Mouse (Mus musculus): Measurements from ENCODE around the gene Tubgcp6. TPM values are rescaled to one million over a fixed set of nuclear protein-coding genes. Genes with fewer than 3 reads are reported as not detected.

Gene Tubgcp6
- 34.3 TPM for polyA plus RNA-seq (2017; shearing (Covaris generic))

GRCm38 (mm10) chr15:89122649-89123366 lies at the start of gene Tubgcp6:
Gene Tubgcp6, minus strand, starts transcription at chr15:89123112.

GRCm38 (mm10) chr15:89149271-89150040 lies 26.5 kb upstream of the Tubgcp6 start, which contains the start of gene Mapk11:
Gene Mapk11, minus strand, starts transcription at chr15:89149628.

DNA sequence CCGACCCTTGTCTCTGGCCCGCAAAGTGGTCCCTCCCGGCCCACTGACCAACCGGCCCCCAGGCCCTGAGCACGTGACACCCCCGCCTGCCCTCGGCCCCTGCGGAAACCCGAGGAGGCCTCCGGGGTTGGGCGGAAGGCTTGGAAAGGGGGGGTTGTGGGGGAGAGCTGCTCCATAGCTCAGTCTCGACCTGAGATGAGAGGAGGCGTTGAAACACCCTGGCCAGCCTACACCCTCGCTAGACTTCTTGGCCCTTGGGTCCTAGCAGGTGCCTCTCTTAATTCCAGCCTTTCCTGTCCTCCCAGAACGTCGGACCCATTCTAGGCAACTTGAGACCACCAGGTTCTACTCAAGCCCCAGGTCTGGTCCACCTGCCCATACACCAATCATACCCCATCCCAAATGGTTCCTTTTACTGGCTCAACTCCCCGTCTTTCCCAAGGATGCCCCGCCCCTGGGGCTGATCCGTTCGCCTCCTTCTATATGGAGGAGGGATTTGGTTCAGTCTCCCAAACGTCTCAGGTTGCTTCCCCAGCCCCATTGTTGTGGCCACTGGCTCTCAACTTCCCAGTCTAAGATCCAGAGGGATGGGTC lies 17.8 kb upstream of the Tubgcp6 start, which contains the start of gene Mapk12:
Gene Mapk12, minus strand, starts transcription at position 45 of the 594 bp plus-strand sequence.

GRCm38 (mm10) chr15:89128382-89129350 lies 5.8 kb upstream of the Tubgcp6 start, which contains the start of gene Hdac10:
Gene Hdac10, minus strand, starts transcription at chr15:89128700.

DNA sequence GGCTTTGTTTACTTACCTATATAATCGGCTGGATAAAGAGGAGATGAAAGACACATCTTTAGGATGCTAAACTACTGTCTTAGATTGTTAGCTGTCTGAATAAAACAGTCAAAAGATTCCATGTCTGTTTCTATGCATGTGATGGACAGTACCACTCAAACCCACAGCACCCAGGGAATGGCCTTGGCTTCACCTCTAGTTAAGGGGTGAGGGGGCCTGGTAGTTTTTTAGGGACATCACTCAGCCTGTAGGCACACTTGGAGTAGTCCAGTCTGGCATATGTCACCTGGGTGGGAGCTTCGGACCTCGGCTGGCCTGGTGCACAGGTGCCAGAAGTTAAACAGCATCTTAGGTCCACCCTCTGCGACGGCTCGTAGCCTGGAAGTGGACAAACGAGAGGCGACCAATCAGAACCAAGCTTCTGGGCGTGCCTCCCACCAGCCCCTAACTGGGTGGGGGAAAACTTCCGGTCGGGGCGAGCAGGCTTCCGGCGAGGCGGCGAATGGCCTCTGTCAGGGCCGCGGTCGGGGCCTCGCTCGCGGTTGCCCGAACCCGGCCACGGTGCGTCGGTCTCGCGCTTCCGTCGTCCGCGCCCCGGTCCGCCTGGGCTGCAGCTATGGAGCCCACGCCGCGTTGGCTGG lies 34.2 kb downstream of the Tubgcp6 start, which contains the start of gene Selenoo:
Gene Selenoo, plus strand, starts transcription at position 478 of the 641 bp plus-strand sequence.

GRCm38 (mm10) chr15:89074613-89075477 lies 48.1 kb downstream of the Tubgcp6 start, which contains the start of gene Trabd:
Gene Trabd, plus strand, starts transcription at chr15:89075124.

GRCm38 (mm10) chr15:89059161-89059931 lies 63.6 kb downstream of the Tubgcp6 start, which contains the start of gene Panx2:
Gene Panx2, plus strand, starts transcription at chr15:89059734.

Other genes starting within 250 kb of the Tubgcp6 start
- not detected for gene Ttll8, start 168.7 kb downstream of the Tubgcp6 start, polyA plus RNA-seq (2017; shearing (Covaris generic))
- not detected for gene Mlc1, start 144.1 kb downstream of the Tubgcp6 start, polyA plus RNA-seq (2017; shearing (Covaris generic))
- not detected for gene Mov10l1, start 140.2 kb downstream of the Tubgcp6 start, polyA plus RNA-seq (2017; shearing (Covaris generic))
- not detected for gene Panx2, start 63.4 kb downstream of the Tubgcp6 start, polyA plus RNA-seq (2017; shearing (Covaris generic))
- gene Trabd, start 48.0 kb downstream of the Tubgcp6 start, polyA plus RNA-seq (2017; shearing (Covaris generic)) = 48.7 TPM
- gene Selenoo, start 34.0 kb downstream of the Tubgcp6 start, polyA plus RNA-seq (2017; shearing (Covaris generic)) = 4.5 TPM
- gene Hdac10, start 5.6 kb upstream of the Tubgcp6 start, polyA plus RNA-seq (2017; shearing (Covaris generic)) = 65.7 TPM
- 5.4 TPM for gene Mapk12, start 17.6 kb upstream of the Tubgcp6 start, polyA plus RNA-seq (2017; shearing (Covaris generic))
- 46.0 TPM for gene Mapk11, start 26.5 kb upstream of the Tubgcp6 start, polyA plus RNA-seq (2017; shearing (Covaris generic))
- gene Plxnb2, start 57.7 kb upstream of the Tubgcp6 start, polyA plus RNA-seq (2017; shearing (Covaris generic)) = 4.4 TPM
- gene Dennd6b, start 73.4 kb upstream of the Tubgcp6 start, polyA plus RNA-seq (2017; shearing (Covaris generic)) = 30.5 TPM
- gene Ppp6r2, start 88.4 kb upstream of the Tubgcp6 start, polyA plus RNA-seq (2017; shearing (Covaris generic)) = 5.8 TPM
- gene Sbf1, start 192.2 kb upstream of the Tubgcp6 start, polyA plus RNA-seq (2017; shearing (Covaris generic)) = 66.9 TPM
- gene Adm2, start 199.6 kb upstream of the Tubgcp6 start, polyA plus RNA-seq (2017; shearing (Covaris generic)) = not detected
- not detected for gene Miox, start 211.3 kb upstream of the Tubgcp6 start, polyA plus RNA-seq (2017; shearing (Covaris generic))
- 75.3 TPM for gene Lmf2, start 232.5 kb upstream of the Tubgcp6 start, polyA plus RNA-seq (2017; shearing (Covaris generic))
- 203 TPM for gene Ncaph2, start 232.6 kb upstream of the Tubgcp6 start, polyA plus RNA-seq (2017; shearing (Covaris generic))